Mouse (Mus musculus) CH12.LX (cell line): Measurements from ENCODE around the gene Ski. TPM values are rescaled to one million over a fixed set of nuclear protein-coding genes. Genes with fewer than 3 reads are reported as not detected.

ENCODE experiments used
- DNase-seq: peaks from one replicate; pipeline ENCODE4 v3.0.0-alpha.2; 2013; ENCODE audit errors: extremely low read depth
- H3K27ac ChIP-seq: 2 replicates; pipeline ENCODE4 v1.5.1; 2012; ENCODE audit warnings: low read depth, mild to moderate bottlenecking, control low read depth, moderate library complexity; ENCODE audit not compliant: insufficient read depth
- H3K27me3 ChIP-seq: replicated peaks from 2 replicates; pipeline ENCODE3; 2012; ENCODE audit warnings: inconsistent platforms
- H3K36me3 ChIP-seq, 2 experiments: replicated peaks in 1 of 2; 2 replicates each; pipeline versions ENCODE3 to v1.6.1; 2012; ENCODE audit warnings: inconsistent platforms in 1 of 2, low read length in 1 of 2, mild to moderate bottlenecking in 1 of 2, mixed read lengths in 1 of 2, moderate library complexity in 1 of 2; ENCODE audit not compliant: control insufficient read depth in 1 of 2, insufficient read depth in 1 of 2
- H3K4me1 ChIP-seq, 2 experiments: 2 replicates each; pipeline ENCODE4 v1.6.1; 2012; ENCODE audit warnings: inconsistent platforms in 1 of 2, moderate library complexity in 1 of 2; ENCODE audit not compliant: insufficient read depth in 2 of 2, control insufficient read depth in 1 of 2
- H3K4me2 ChIP-seq: 2 replicates; pipeline ENCODE4 v1.6.1; 2012; ENCODE audit warnings: low read depth, mild to moderate bottlenecking, control low read depth; ENCODE audit not compliant: poor library complexity, insufficient read depth, severe bottlenecking
- H3K4me3 ChIP-seq, 3 experiments: fragments of 150-350 bp in 1 of 3; sonication (generic) in 1 of 3; replicated peaks in 1 of 3; 2 replicates each; pipeline versions ENCODE3 to v1.5.1; 2011 to 2012; ENCODE audit warnings: low read depth in 2 of 3, low read length in 2 of 3, mild to moderate bottlenecking in 2 of 3, moderate library complexity in 2 of 3, control low read depth in 1 of 3, improper control_type of control experiment in 1 of 3, inconsistent platforms in 1 of 3, mixed read lengths in 1 of 3; ENCODE audit not compliant: poor library complexity in 1 of 3
- H3K79me2 ChIP-seq: replicated peaks from 2 replicates; pipeline ENCODE4 v1.6.1; 2012; ENCODE audit warnings: mild to moderate bottlenecking, moderate library complexity; ENCODE audit not compliant: control insufficient read depth, poor library complexity, insufficient read depth, severe bottlenecking; ENCODE audit errors: extremely low read depth
- H3K9ac ChIP-seq: 2 replicates; pipeline ENCODE4 v1.6.1; 2012; ENCODE audit warnings: low read depth, mild to moderate bottlenecking, control low read depth, moderate library complexity; ENCODE audit not compliant: insufficient read depth
- H3K9me3 ChIP-seq: replicated peaks from 2 replicates; pipeline ENCODE3; 2012; ENCODE audit warnings: low read length, inconsistent platforms, mixed read lengths
- BHLHE40 ChIP-seq: IDR thresholded peaks from 2 replicates; pipeline ENCODE4 v1.6.1; 2011; ENCODE audit warnings: mild to moderate bottlenecking, low read depth, low read length, improper control_type of control experiment
- CHD1 ChIP-seq: IDR thresholded peaks from 2 replicates; pipeline ENCODE4 v1.6.1; 2012; ENCODE audit warnings: low read depth, low read length, improper control_type of control experiment, inconsistent platforms
- CTCF ChIP-seq, 2 experiments: IDR thresholded peaks in 1 of 2; conservative IDR thresholded peaks in 1 of 2; 2 replicates each; pipeline ENCODE4 v1.5.1; 2011 to 2012; ENCODE audit warnings: low read depth in 2 of 2, low read length in 2 of 2, improper control_type of control experiment in 1 of 2, inconsistent platforms in 1 of 2, mild to moderate bottlenecking in 1 of 2, moderate library complexity in 1 of 2
- E2F4 ChIP-seq: IDR thresholded peaks from 2 replicates; pipeline ENCODE4 v1.6.1; 2011; ENCODE audit warnings: low read depth, low read length, improper control_type of control experiment; ENCODE audit not compliant: insufficient replicate concordance
- ETS1 ChIP-seq: conservative IDR thresholded peaks from 2 replicates; pipeline ENCODE4 v1.6.1; 2012; ENCODE audit warnings: low read depth, mild to moderate bottlenecking, inconsistent platforms, low read length, improper control_type of control experiment, moderate library complexity
- GABPA ChIP-seq: IDR thresholded peaks from 2 replicates; pipeline ENCODE4 v1.6.1; 2012; ENCODE audit warnings: low read depth, low read length, improper control_type of control experiment, inconsistent platforms; ENCODE audit not compliant: insufficient replicate concordance
- HCFC1 ChIP-seq: IDR thresholded peaks from 2 replicates; pipeline ENCODE4 v1.6.1; 2012; ENCODE audit warnings: low read depth, mild to moderate bottlenecking, inconsistent platforms, low read length, improper control_type of control experiment
- IRF4 ChIP-seq: IDR thresholded peaks from 2 replicates; pipeline ENCODE4 v1.6.1; 2014; ENCODE audit warnings: low read depth, mild to moderate bottlenecking, inconsistent platforms, low read length, improper control_type of control experiment
- JUN ChIP-seq: IDR thresholded peaks from 2 replicates; pipeline ENCODE4 v1.6.1; 2011; ENCODE audit warnings: low read depth, mild to moderate bottlenecking, low read length, improper control_type of control experiment, moderate library complexity; ENCODE audit not compliant: insufficient read depth
- JUND ChIP-seq: conservative IDR thresholded peaks from 2 replicates; pipeline ENCODE4 v1.6.1; 2011; ENCODE audit warnings: low read depth, low read length, improper control_type of control experiment
- KAT2A ChIP-seq: IDR thresholded peaks from 2 replicates; pipeline ENCODE4 v1.6.1; 2012; ENCODE audit warnings: low read length, improper control_type of control experiment, inconsistent platforms; ENCODE audit not compliant: insufficient replicate concordance
- MAZ ChIP-seq: IDR thresholded peaks from 2 replicates; pipeline ENCODE4 v1.6.1; 2012; ENCODE audit warnings: low read depth, mild to moderate bottlenecking, inconsistent platforms, low read length, improper control_type of control experiment, moderate library complexity
- MEF2A ChIP-seq: IDR thresholded peaks from 2 replicates; pipeline ENCODE4 v1.6.1; 2014; ENCODE audit warnings: low read depth, mild to moderate bottlenecking, inconsistent platforms, low read length, improper control_type of control experiment, borderline replicate concordance
- NELFE ChIP-seq: IDR thresholded peaks from 2 replicates; pipeline ENCODE4 v1.6.1; 2011; ENCODE audit warnings: low read depth, low read length, improper control_type of control experiment
- NRF1 ChIP-seq: IDR thresholded peaks from 2 replicates; pipeline ENCODE4 v1.6.1; 2014; ENCODE audit warnings: low read depth, mild to moderate bottlenecking, inconsistent platforms, low read length, improper control_type of control experiment, moderate library complexity
- PAX5 ChIP-seq: IDR thresholded peaks from 2 replicates; pipeline ENCODE4 v1.6.1; 2012; ENCODE audit warnings: low read length, inconsistent platforms, mixed read lengths
- POLR2A ChIP-seq: IDR thresholded peaks from 2 replicates; pipeline ENCODE4 v1.6.1; 2011; ENCODE audit warnings: low read depth, mild to moderate bottlenecking, improper control_type of control experiment, low read length
- POLR2AphosphoS2 ChIP-seq: IDR thresholded peaks from 2 replicates; pipeline ENCODE4 v1.6.1; 2011; ENCODE audit warnings: low read depth, low read length, improper control_type of control experiment
- RCOR1 ChIP-seq: conservative IDR thresholded peaks from 2 replicates; pipeline ENCODE4 v1.6.1; 2012; ENCODE audit warnings: low read depth, mild to moderate bottlenecking, inconsistent platforms, low read length, improper control_type of control experiment
- TBP ChIP-seq: conservative IDR thresholded peaks from 2 replicates; pipeline ENCODE4 v1.6.1; 2011; ENCODE audit warnings: low read depth, low read length, improper control_type of control experiment
- USF2 ChIP-seq: conservative IDR thresholded peaks from 2 replicates; pipeline ENCODE4 v1.6.1; 2011; ENCODE audit warnings: low read depth, low read length, improper control_type of control experiment
- ZC3H11A ChIP-seq: IDR thresholded peaks from 2 replicates; pipeline ENCODE4 v1.6.1; 2012; ENCODE audit warnings: low read depth, mild to moderate bottlenecking, inconsistent platforms, low read length, improper control_type of control experiment
- ZMIZ1 ChIP-seq: IDR thresholded peaks from 2 replicates; pipeline ENCODE4 v1.6.1; 2012; ENCODE audit warnings: low read depth, mild to moderate bottlenecking, inconsistent platforms, low read length, improper control_type of control experiment
- dilution Hi-C: fragments of 300-500 bp; cut with MboI; formaldehyde crosslinking; loops from 2 replicates; pipeline ENCODE4 v1.14.3; 2020; ENCODE audit warnings: low sequenced_read_pairs; ENCODE audit not compliant: extremely low pct_unique_long_range_greater_than_20kb, extremely low pct_ligation_motif_present
- in situ Hi-C: fragments of 300-500 bp; cut with MboI; formaldehyde crosslinking; loops from 3 replicates; pipeline ENCODE4 v1.14.3; 2019; ENCODE audit warnings: low sequenced_read_pairs, low pct_ligation_motif_present, low pct_unique_long_range_greater_than_20kb, mixed read lengths
- polyA plus RNA-seq: library from polyadenylated mRNA; unstranded; fragments of >175 nt; gene quantifications from 2 replicates; pipeline ENCODE4 v1.2.1, GENCODE M21; 2012; ENCODE audit warnings: low read depth; ENCODE audit not compliant: insufficient read length
- total RNA-seq, 2 experiments: library from RNA; depleted of rRNA; stranded (reverse); fragments of 300-350 nt in 1 of 2; fragments of >200 nt in 1 of 2; gene quantifications; 2 replicates each; pipeline ENCODE4 v1.2.3; 2012 to 2014

The Ski gene
- total and polyA plus RNA-seq, 3 experiments = 4.1 to 17.9 (median 10.1) TPM

DNA sequence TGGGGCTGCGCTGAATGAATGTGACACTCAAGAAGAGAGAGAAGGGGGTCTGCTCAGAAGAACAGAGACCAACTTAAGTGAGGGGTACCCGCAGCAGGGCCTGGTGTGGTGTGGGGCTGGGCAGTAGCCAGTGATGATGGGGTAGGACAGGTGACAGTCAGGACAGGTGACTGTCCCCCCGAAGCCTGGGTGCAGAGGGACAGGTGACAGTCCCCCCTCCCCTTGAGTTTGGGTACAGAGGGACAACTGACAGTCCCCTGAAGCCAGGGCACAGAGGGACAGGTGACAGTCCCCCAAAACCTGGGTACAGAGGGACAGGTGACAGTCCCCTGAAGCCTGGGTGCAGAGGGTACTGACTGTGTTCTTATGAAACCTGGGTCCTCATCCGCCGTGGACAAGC, 96.2 kb downstream of the Ski start:
- Histone ChIP-seq H3K9ac (no peak overlapping the region), H3K27me3 (no peaks in the 10 kb centered on the region), H3K4me1 (peaks cover 19 to 26% of the 10 kb centered on the region in 2 experiments), H3K36me3 (peaks cover 0 to 50% of the 10 kb centered on the region in 2 experiments), H3K79me2 (no peaks in the 10 kb centered on the region), H3K4me2 (no peak overlapping the region), H3K4me3 (no peak overlapping the region), H3K9me3 (peaks cover 4% of the 10 kb centered on the region), H3K27ac (peak overlapping the region; percentile 72)
- dilution Hi-C loops = no loop called here
- in situ Hi-C loops = no loop called here
- TF ChIP-seq E2F4 (no peak), ZC3H11A (no peak), GABPA (no peak), HCFC1 (no peak), PAX5 (no peak), JUN (no peak), MEF2A (no peak), POLR2AphosphoS2 (no peak), IRF4 (no peak), ETS1 (no peak), KAT2A (no peak), CHD1 (no peak), POLR2A (no peak), NELFE (no peak), ZMIZ1 (no peak), BHLHE40 (no peak), RCOR1 (no peak), JUND (no peak), NRF1 (no peak), CTCF (conservative IDR thresholded peaks at IDR 0.05 in 1 of 2, IDR thresholded peaks at IDR 0.05 in 1 of 2; ENCODE audit: low read depth in 2 of 2, low read length in 2 of 2) (no peak)
- no peak for DNase-seq

DNA sequence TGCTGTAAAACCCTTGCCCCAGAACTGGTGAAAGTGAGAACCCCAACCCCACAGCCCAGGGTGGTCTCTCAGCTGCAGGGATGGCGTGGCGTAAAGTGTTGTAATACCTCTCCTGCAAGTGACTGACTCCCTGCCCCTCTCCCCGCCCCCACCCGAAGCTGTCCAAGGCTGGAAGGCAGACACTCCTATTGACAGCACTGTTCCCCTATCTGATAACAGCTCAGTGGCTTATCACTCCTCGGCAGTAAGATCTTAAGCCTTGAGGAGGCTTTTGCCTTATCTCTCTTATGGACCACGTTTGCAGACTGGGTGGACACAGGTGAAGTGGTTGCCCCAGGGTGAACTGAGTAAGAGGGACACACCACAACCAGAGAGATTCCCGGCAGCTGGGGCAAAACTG, 97.1 kb downstream of the Ski start:
- H3K27ac ChIP-seq = no peak overlapping the region
- DNase-seq = no peak
- H3K36me3 ChIP-seq = peaks cover 0 to 48% of the 10 kb centered on the region in 2 experiments
- H3K4me2 ChIP-seq = no peak overlapping the region
- no peaks in the 10 kb centered on the region for H3K79me2 ChIP-seq
- H3K27me3 ChIP-seq = no peaks in the 10 kb centered on the region
- peaks cover 4% of the 10 kb centered on the region for H3K9me3 ChIP-seq
- TF ChIP-seq GABPA = no peak
- no peak for TF ChIP-seq USF2
- no peak for TF ChIP-seq TBP
- TF ChIP-seq MAZ = no peak
- no peak for TF ChIP-seq HCFC1
- TF ChIP-seq, all 38 proteins: peak for 0
- Histone ChIP-seq H3K4me3 (no peak overlapping the region), H3K9ac (no peak overlapping the region), H3K4me1 (peaks cover 19 to 29% of the 10 kb centered on the region in 2 experiments)
- dilution Hi-C loops = no loop called here
- in situ Hi-C loops = no loop called here
